Comparison of ENCODE assay signal across 8 mouse cellular contexts in genomic region chr19:10525106-10525901, GRCm38 (mm10). TPM values are rescaled to one million over a fixed set of nuclear protein-coding genes. Genes with fewer than 3 reads are reported as not detected.
A peak's percentile ranks its signal among the peaks of the same experiment; 100 is the strongest.
DNase-seq lines count a peak whose midpoint lies in the region; ATAC-seq and TF ChIP-seq lines count a peak whose summit lies in the region.

Gene Cpsf7, plus strand, starts transcription at chr19:10525266.

- intact Hi-C loops in heart, postnatal 10 days (cut with DNase I): no loop called here

- TF ChIP-seq EP300 in ES-Bruce4 (IDR thresholded peaks at IDR 0.05; ENCODE audit: insufficient read depth, low read depth, low read length): no peak
- TF ChIP-seq EP300 in liver, postnatal 0 days (IDR thresholded peaks at IDR 0.05; ENCODE audit: low read depth): no peak

- H3K9me3 ChIP-seq in ES-Bruce4 (replicated peaks; ENCODE audit: control insufficient read depth, insufficient read depth, low read length, poor library complexity, severe bottlenecking): no peaks in the 10 kb centered on the region
- no peaks in the 10 kb centered on the region for H3K9me3 ChIP-seq in forebrain, embryonic 13.5 days (replicated peaks)
- H3K9me3 ChIP-seq in liver, postnatal 0 days (ENCODE audit: low read length): no peaks in the 10 kb centered on the region
- H3K9me3 ChIP-seq in neural tube, embryonic 14.5 days (ENCODE audit: control insufficient read depth, low read length): no peaks in the 10 kb centered on the region

- H3K4me1 ChIP-seq in ES-Bruce4 (ENCODE audit: control insufficient read depth, insufficient read depth, low read length): no peaks in the 10 kb centered on the region
- H3K4me1 ChIP-seq in forebrain, embryonic 13.5 days: peaks cover 35% of the 10 kb centered on the region
- peaks cover 34% of the 10 kb centered on the region for H3K4me1 ChIP-seq in liver, postnatal 0 days (ENCODE audit: insufficient read depth)
- H3K4me1 ChIP-seq in neural tube, embryonic 14.5 days (ENCODE audit: control insufficient read depth, insufficient read depth, low read length): peaks cover 17% of the 10 kb centered on the region

- peak within 1 kb of the TSS; percentile 88 for H3K4me3 ChIP-seq in ES-Bruce4 (ENCODE audit: low read depth, low read length)
- H3K4me3 ChIP-seq in forebrain, embryonic 13.5 days: peak within 1 kb of the TSS; percentile 98
- peak within 1 kb of the TSS; percentile 88 for H3K4me3 ChIP-seq in liver, postnatal 0 days (ENCODE audit: low read depth, low read length)
- peak within 1 kb of the TSS; percentile 98 for H3K4me3 ChIP-seq in neural tube, embryonic 14.5 days (ENCODE audit: low read depth, low read length)

- peaks cover 11% of the 10 kb centered on the region; the same call in 1 of the 2 replicates for H3K36me3 ChIP-seq in ES-Bruce4 (ENCODE audit: control insufficient read depth, insufficient read depth, low read length, poor library complexity, severe bottlenecking)
- H3K36me3 ChIP-seq in forebrain, embryonic 13.5 days (ENCODE audit: poor library complexity, severe bottlenecking): peaks cover 23% of the 10 kb centered on the region
- H3K36me3 ChIP-seq in liver, postnatal 0 days (replicated peaks; ENCODE audit: insufficient read depth, low read length): peaks cover 22% of the 10 kb centered on the region
- H3K36me3 ChIP-seq in neural tube, embryonic 14.5 days (ENCODE audit: control insufficient read depth, insufficient read depth, low read length): no peaks in the 10 kb centered on the region

- TF ChIP-seq CTCF in ES-Bruce4 (IDR thresholded peaks at IDR 0.05; ENCODE audit: low read depth, low read length): no peak
- no peak for TF ChIP-seq CTCF in liver, postnatal 0 days (IDR thresholded peaks at IDR 0.05; ENCODE audit: low read depth)

- peak; percentile 45 for TF ChIP-seq POLR2A in ES-Bruce4 (IDR thresholded peaks at IDR 0.05; ENCODE audit: insufficient read depth, low read length)

- peak within 1 kb of the TSS; percentile 79 for H3K4me2 ChIP-seq in forebrain, embryonic 13.5 days
- H3K4me2 ChIP-seq in liver, postnatal 0 days (ENCODE audit: low read depth, low read length): peak within 1 kb of the TSS; percentile 75
- H3K4me2 ChIP-seq in neural tube, embryonic 14.5 days (ENCODE audit: low read depth, low read length): peak within 1 kb of the TSS; percentile 80

- peak within 1 kb of the TSS; percentile 98 for H3K9ac ChIP-seq in ES-Bruce4 (ENCODE audit: low read depth, poor library complexity, severe bottlenecking)
- peak within 1 kb of the TSS; percentile 99 for H3K9ac ChIP-seq in forebrain, embryonic 13.5 days
- peak within 1 kb of the TSS; percentile 98 for H3K9ac ChIP-seq in liver, postnatal 0 days (replicated peaks)
- peak within 1 kb of the TSS; percentile 98 for H3K9ac ChIP-seq in neural tube, embryonic 14.5 days (replicated peaks; ENCODE audit: low read depth, low read length)

- peak; percentile 93 for ATAC-seq in cerebellum, adult (ENCODE audit: insufficient number of reproducible peaks, low FRiP score, low TSS enrichment)
- ATAC-seq in forebrain, embryonic 13.5 days: peak; percentile 95
- ATAC-seq in liver, postnatal 0 days: peak; percentile 91
- ATAC-seq in neural tube, embryonic 14.5 days (ENCODE audit: low read depth): peak; percentile 94

- peak within 1 kb of the TSS; percentile 81 for H3K27ac ChIP-seq in ES-Bruce4 (ENCODE audit: insufficient read depth, low read length)
- peak within 1 kb of the TSS; percentile 98 for H3K27ac ChIP-seq in forebrain, embryonic 13.5 days
- H3K27ac ChIP-seq in liver, postnatal 0 days (ENCODE audit: low read depth): peak within 1 kb of the TSS; percentile 99
- H3K27ac ChIP-seq in neural tube, embryonic 14.5 days (ENCODE audit: low read depth, low read length): peak within 1 kb of the TSS; percentile 96

- H3K27me3 ChIP-seq in ES-Bruce4 (ENCODE audit: control insufficient read depth, insufficient read depth, low read length, poor library complexity, severe bottlenecking): no peaks in the 10 kb centered on the region
- H3K27me3 ChIP-seq in forebrain, embryonic 13.5 days: no peaks in the 10 kb centered on the region
- no peaks in the 10 kb centered on the region for H3K27me3 ChIP-seq in liver, postnatal 0 days (ENCODE audit: insufficient read depth, low read length)
- H3K27me3 ChIP-seq in neural tube, embryonic 14.5 days (ENCODE audit: control insufficient read depth, insufficient read depth, low read length): no peaks in the 10 kb centered on the region

- WGBS in forebrain, embryonic 13.5 days: under 1% methylated on average over 45 of the region's 93 CpGs
- under 1% methylated on average over 90 of the region's 93 CpGs for WGBS in large intestine, adult 2 months
- WGBS in liver, postnatal 0 days (ENCODE audit: insufficient replicate concordance): under 1% methylated on average over 68 of the region's 93 CpGs
- under 1% methylated on average over 70 of the region's 93 CpGs for WGBS in neural tube, embryonic 14.5 days

- peak; percentile 94 to 96 for DNase-seq in heart, postnatal 10 days
- DNase-seq in large intestine, adult 2 months (ENCODE audit: low read depth, low spot score): peak; percentile 77
- DNase-seq in liver, postnatal 0 days: peak; percentile 95
- DNase-seq in testis, postnatal 10 days (ENCODE audit: low spot score): peak; percentile 93

RNA-seq across cellular contexts. Expression of gene Cpsf7, which starts in this region (rescaled TPM):
- 73.5 and 76.3 TPM in 2 replicates for polyA plus RNA-seq in ES-Bruce4 (2011; ENCODE audit: insufficient read depth, insufficient read length, low read depth, missing spikeins)
- 50.6 and 54.3 TPM in 2 replicates for polyA plus RNA-seq in forebrain, embryonic 13.5 days (2015; fragmentation: Nextera tagmentation; extraction: Ambion mirVana)
- 10 to 100 TPM; 39.9 to 41.2 TPM for total RNA-seq in heart, postnatal 10 days (2021)
- 22.9 and 34.4 TPM in 2 replicates for polyA plus RNA-seq in large intestine, adult 2 months (2012; rRNA removed)
- polyA plus RNA-seq in liver, postnatal 0 days (2015; fragmentation: Nextera tagmentation; extraction: Ambion mirVana): 8.5 and 9.1 TPM in 2 replicates
- polyA plus RNA-seq in neural tube, embryonic 14.5 days (2014; fragmentation: Nextera tagmentation; extraction: Ambion mirVana): 61.7 and 67.5 TPM in 2 replicates

Comparison
In these comparisons a context has a peak if more than half of its experiments do, and no peak if none do; other contexts are left out.
1. Peak in every context shown above with its lines: DNase-seq, ATAC-seq, H3K4me3 ChIP-seq and H3K27ac ChIP-seq.